Mouse (Mus musculus): Measurements from ENCODE around the gene Alk.

- TF ChIP-seq CTCF (IDR thresholded peaks at IDR 0.05; ENCODE audit: extremely low read depth, insufficient read depth, insufficient read length, insufficient replicate concordance) (no peak), POLR2A (IDR thresholded peaks at IDR 0.05; ENCODE audit: low read depth, low read length) (no peak)
Measured at GRCm38 (mm10) chr17:72194976-72195650, 409.3 kb downstream of the Alk start.
